Comparison of ENCODE assay signal across 9 mouse cellular contexts in the genomic region with DNA sequence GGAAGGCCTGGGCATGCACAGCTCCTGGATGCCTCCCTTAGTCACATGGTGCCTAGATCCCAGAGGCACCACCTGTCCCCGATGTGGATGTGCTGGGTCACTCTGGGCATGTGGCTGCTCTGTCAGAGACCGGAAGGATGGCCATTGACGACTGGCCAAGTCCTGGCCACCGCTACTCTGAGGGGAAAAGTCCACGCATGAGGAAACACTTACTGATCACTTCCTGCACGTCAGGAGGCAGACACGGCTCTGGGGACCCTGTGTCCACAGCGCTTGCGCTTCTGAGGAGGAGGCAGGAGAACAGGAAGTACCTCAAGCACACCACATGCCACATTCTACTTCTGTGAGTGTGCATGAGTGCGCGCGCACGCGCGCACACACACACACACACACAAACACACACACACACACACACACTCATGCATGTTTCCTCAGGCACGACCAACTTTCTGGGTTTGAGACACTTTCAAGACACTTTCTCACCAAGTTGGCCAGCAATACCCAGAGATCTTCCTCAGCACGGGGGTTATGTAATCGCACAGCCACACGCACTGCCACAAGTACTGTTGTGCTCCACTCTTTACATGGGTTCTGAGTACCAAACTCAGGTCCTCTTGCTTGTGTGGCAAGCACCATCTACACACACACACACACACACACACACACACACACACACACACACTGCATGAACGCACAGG.
DNase-seq lines count a peak whose midpoint lies in the region; ATAC-seq and TF ChIP-seq lines count a peak whose summit lies in the region.
"Had no signal": no experiment of that assay in that cellular context is flagged by ENCODE, and none has a peak within 500 bp of the region (broad histone marks: within the 10 kb centered on the region; RNA-seq: fewer than 3 reads in every experiment).

No protein-coding gene starts in this region.

- no peaks in the 10 kb centered on the region for H3K36me3 ChIP-seq in ES-Bruce4 (ENCODE audit: control insufficient read depth, insufficient read depth, low read length, poor library complexity, severe bottlenecking)
- H3K36me3 ChIP-seq in limb, embryonic 12.5 days: no peaks in the 10 kb centered on the region

- no peak for TF ChIP-seq EP300 in ES-Bruce4 (IDR thresholded peaks at IDR 0.05; ENCODE audit: insufficient read depth, low read depth, low read length)

- no peak overlapping the region for H3K27ac ChIP-seq in ES-Bruce4 (ENCODE audit: insufficient read depth, low read length)
- peak overlapping the region; percentile 62; the same call in 1 of the 2 replicates for H3K27ac ChIP-seq in limb, embryonic 12.5 days

- peaks cover 4% of the 10 kb centered on the region for H3K4me1 ChIP-seq in ES-Bruce4 (ENCODE audit: control insufficient read depth, insufficient read depth, low read length)
- H3K4me1 ChIP-seq in limb, embryonic 12.5 days (replicated peaks): peaks cover 44% of the 10 kb centered on the region

- no peak overlapping the region for H3K9ac ChIP-seq in ES-Bruce4 (ENCODE audit: low read depth, poor library complexity, severe bottlenecking)
- H3K9ac ChIP-seq in limb, embryonic 12.5 days (replicated peaks): no peak overlapping the region

- H3K4me2 ChIP-seq in limb, embryonic 12.5 days: no peak overlapping the region

- no peak for TF ChIP-seq CTCF in ES-Bruce4 (IDR thresholded peaks at IDR 0.05; ENCODE audit: low read depth, low read length)

- WGBS in limb, embryonic 12.5 days: 65% methylated on average over 20 of the region's 20 CpGs

- peak; percentile 62 for DNase-seq in 416B (ENCODE audit: low read depth)
- peak; percentile 89 for DNase-seq in monocyte, adult 2 months (ENCODE audit: low read depth in 1 of 2, low spot score in 2 of 2)
- DNase-seq in urinary bladder, postnatal 10 days (ENCODE audit: low spot score): no peak
- DNase-seq in urinary bladder, postnatal 25 days (ENCODE audit: low spot score): no peak
- no peak for DNase-seq in c-Kit-positive CD71-positive TER-119-positive erythroid progenitor cells, embryonic 14.5 days (ENCODE audit: low spot score)

- no peaks in the 10 kb centered on the region for H3K27me3 ChIP-seq in ES-Bruce4 (ENCODE audit: control insufficient read depth, insufficient read depth, low read length, poor library complexity, severe bottlenecking)
- no peaks in the 10 kb centered on the region for H3K27me3 ChIP-seq in limb, embryonic 12.5 days

- H3K9me3 ChIP-seq in ES-Bruce4 (replicated peaks; ENCODE audit: control insufficient read depth, insufficient read depth, low read length, poor library complexity, severe bottlenecking): no peaks in the 10 kb centered on the region
- no peaks in the 10 kb centered on the region for H3K9me3 ChIP-seq in limb, embryonic 12.5 days

- no peak for TF ChIP-seq POLR2A in ES-Bruce4 (IDR thresholded peaks at IDR 0.05; ENCODE audit: insufficient read depth, low read length)

- peak; percentile 70 for ATAC-seq in granulocyte monocyte progenitor cell, adult 5-6 weeks (replicated peaks; ENCODE audit: poor library complexity, severe bottlenecking)
- no peak for ATAC-seq in limb, embryonic 12.5 days (ENCODE audit: insufficient number of reproducible peaks, insufficient read depth, low FRiP score, low TSS enrichment, low read depth)

- peak overlapping the region; percentile 29 for H3K4me3 ChIP-seq in ES-Bruce4 (ENCODE audit: low read depth, low read length)
- no peak overlapping the region for H3K4me3 ChIP-seq in limb, embryonic 12.5 days (replicated peaks)
- H3K4me3 ChIP-seq: erythroblast, embryonic 14.5 days had no signal

Comparison
In these comparisons a context has a peak if more than half of its experiments do, and no peak if none do; other contexts are left out.
1. DNase-seq: peak in 416B (single experiment) and monocyte, adult 2 months (2 of 2); none in urinary bladder, postnatal 10 days (single experiment), urinary bladder, postnatal 25 days (single experiment) and c-Kit-positive CD71-positive TER-119-positive erythroid progenitor cells, embryonic 14.5 days (single experiment).